Mouse (Mus musculus) spleen, adult 2 months (tissue): ENCODE results near the gene Abcf2. TPM values are rescaled to one million over a fixed set of nuclear protein-coding genes. Genes with fewer than 3 reads are reported as not detected.
A peak's percentile ranks its signal among the peaks of the same experiment; 100 is the strongest.

Experiments
- DNase-seq, 2 experiments: peaks; one replicate each; pipeline versions ENCODE4 v3.0.0 to v3.0.0-alpha.2; 2012 to 2021; ENCODE audit warnings: low spot score in 2 of 2, low read depth in 1 of 2
- H3K27ac ChIP-seq: fragments of 200-500 bp; 2 replicates; pipeline ENCODE4 v1.5.1; 2012; ENCODE audit warnings: low read length, inconsistent platforms; ENCODE audit not compliant: insufficient read depth
- H3K27me3 ChIP-seq: fragments of 200-500 bp; 2 replicates; pipeline ENCODE4 v1.6.1; 2012; ENCODE audit warnings: mild to moderate bottlenecking, moderate library complexity, low read length, inconsistent platforms; ENCODE audit not compliant: control insufficient read depth, insufficient read depth
- H3K36me3 ChIP-seq: fragments of 200-500 bp; 2 replicates; pipeline ENCODE4 v1.6.1; 2012; ENCODE audit warnings: mild to moderate bottlenecking, low read length, inconsistent platforms; ENCODE audit not compliant: control insufficient read depth, insufficient read depth
- H3K4me1 ChIP-seq: fragments of 200-500 bp; 2 replicates; pipeline ENCODE4 v1.6.1; 2011; ENCODE audit warnings: inconsistent platforms; ENCODE audit not compliant: control insufficient read depth, insufficient read depth, insufficient read length
- H3K4me3 ChIP-seq: fragments of 200-500 bp; 2 replicates; pipeline ENCODE4 v1.5.1; 2011; ENCODE audit warnings: mild to moderate bottlenecking, inconsistent platforms; ENCODE audit not compliant: insufficient read depth, insufficient read length; ENCODE audit errors: extremely low read depth
- CTCF ChIP-seq: fragments of 200-500 bp; IDR thresholded peaks from 2 replicates; pipeline ENCODE4 v1.5.1; 2011; ENCODE audit warnings: mild to moderate bottlenecking, inconsistent platforms; ENCODE audit not compliant: insufficient read depth, insufficient read length, insufficient replicate concordance; ENCODE audit errors: extremely low read depth
- POLR2A ChIP-seq: fragments of 200-500 bp; IDR thresholded peaks from 2 replicates; pipeline ENCODE4 v1.6.1; 2011; ENCODE audit warnings: low read depth, low read length, inconsistent platforms
- WGBS: fragments of 180-500 bp; shearing (Covaris S2); methylation state at CpG from one replicate; pipeline ENCODE4 v1.1.7; 2018; 5-methylcytosine and 5-hydroxymethylcytosine counted together
- polyA plus RNA-seq: library from polyadenylated mRNA; depleted of rRNA; stranded (reverse); fragments of >200 nt; gene quantifications from 2 replicates; pipeline ENCODE4 v1.2.3, GENCODE M21; 2012

The Abcf2 gene
- polyA plus RNA-seq, 1 experiment = 30.6 TPM

DNA sequence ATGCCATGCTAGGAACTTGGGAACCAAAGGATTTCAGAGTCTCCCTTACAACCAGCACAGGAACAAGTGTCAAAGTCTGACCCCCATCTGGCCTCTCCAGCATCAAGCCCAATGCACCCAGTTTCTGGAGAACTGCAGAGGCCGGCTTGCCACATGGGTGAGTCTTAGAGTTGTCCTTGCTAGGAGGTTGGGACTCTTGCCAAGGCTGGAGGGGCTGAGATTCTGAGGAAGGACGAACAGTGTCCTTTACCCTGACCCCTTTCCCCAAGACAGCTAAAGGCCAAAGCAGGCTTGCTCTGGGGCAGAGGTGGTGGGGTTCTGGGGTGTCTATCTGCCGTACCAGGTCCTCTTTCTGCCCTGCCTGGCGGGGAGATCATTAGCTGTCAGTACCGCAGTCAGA is 40.8 kb downstream of the Abcf2 start:
- no peak overlapping the region for H3K4me3 ChIP-seq
- 84% methylated on average over 5 of the region's 5 CpGs for WGBS
- no peaks in the 10 kb centered on the region for H3K36me3 ChIP-seq
- no peak for DNase-seq
- no peaks in the 10 kb centered on the region for H3K27me3 ChIP-seq
- TF ChIP-seq CTCF = no peak
- TF ChIP-seq POLR2A = no peak
- no peak overlapping the region for H3K27ac ChIP-seq
- H3K4me1 ChIP-seq = no peaks in the 10 kb centered on the region

DNA sequence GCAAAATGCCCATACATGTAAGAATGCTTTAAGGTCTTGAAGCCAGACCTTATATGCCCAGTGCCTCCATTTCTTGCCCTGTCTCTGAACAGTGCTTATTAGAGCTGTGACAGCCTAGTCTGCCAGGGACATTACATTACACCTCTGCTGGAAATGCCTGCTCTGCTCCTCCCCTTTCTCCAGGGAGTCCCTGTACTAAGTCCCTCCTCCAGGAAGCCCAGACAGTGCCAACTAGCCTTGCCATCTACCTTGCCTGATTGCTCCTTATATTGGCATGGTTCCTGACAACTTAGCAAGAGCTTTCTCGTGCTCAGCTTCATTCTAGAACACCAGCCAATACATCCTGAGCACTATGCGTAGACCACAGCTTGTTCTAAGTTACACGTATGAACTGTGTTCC is 41.5 kb downstream of the Abcf2 start:
- TF ChIP-seq POLR2A = no peak
- TF ChIP-seq CTCF = no peak
- Histone ChIP-seq H3K27me3 (no peaks in the 10 kb centered on the region), H3K4me1 (no peaks in the 10 kb centered on the region), H3K27ac (no peak overlapping the region), H3K4me3 (no peak overlapping the region), H3K36me3 (no peaks in the 10 kb centered on the region)
- 78% methylated on average over 3 of the region's 3 CpGs for WGBS
- DNase-seq = no peak

DNA sequence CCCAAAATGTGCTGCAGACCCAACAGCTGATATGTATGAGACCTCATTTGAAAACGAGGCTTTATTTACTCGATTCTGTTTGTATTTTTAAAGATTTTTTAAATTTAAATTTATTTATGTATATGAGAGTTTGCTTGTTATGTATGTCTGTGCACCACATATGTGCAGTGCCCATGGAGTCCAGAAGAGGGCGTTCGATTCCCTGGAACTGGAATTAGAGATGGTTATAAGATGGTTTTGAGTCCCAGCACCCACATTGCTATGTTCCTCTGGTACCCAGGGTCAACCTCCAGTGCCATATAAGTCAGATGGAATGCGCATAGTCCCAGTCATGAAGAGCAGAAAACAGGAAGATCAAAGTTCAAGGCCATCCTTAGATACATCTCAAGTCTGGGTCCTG is 43.0 kb downstream of the Abcf2 start:
- TF ChIP-seq CTCF (no peak), POLR2A (no peak)
- no peak for DNase-seq
- H3K27me3 ChIP-seq = no peaks in the 10 kb centered on the region
- H3K27ac ChIP-seq = no peak overlapping the region
- H3K36me3 ChIP-seq = no peaks in the 10 kb centered on the region
- WGBS = 54% methylated on average over 5 of the region's 5 CpGs
- H3K4me3 ChIP-seq = no peak overlapping the region
- H3K4me1 ChIP-seq = no peaks in the 10 kb centered on the region

GRCm38 (mm10) chr5:24533391-24533790 is 43.9 kb downstream of the Abcf2 start:
- no peaks in the 10 kb centered on the region for H3K4me1 ChIP-seq
- no peak overlapping the region for H3K27ac ChIP-seq
- DNase-seq = no peak
- H3K27me3 ChIP-seq = no peaks in the 10 kb centered on the region; the same call in 1 of the 2 replicates
- WGBS = 78% methylated on average over 11 of the region's 11 CpGs
- TF ChIP-seq POLR2A (no peak), CTCF (no peak)
- H3K4me3 ChIP-seq = no peak overlapping the region
- H3K36me3 ChIP-seq = no peaks in the 10 kb centered on the region

DNA sequence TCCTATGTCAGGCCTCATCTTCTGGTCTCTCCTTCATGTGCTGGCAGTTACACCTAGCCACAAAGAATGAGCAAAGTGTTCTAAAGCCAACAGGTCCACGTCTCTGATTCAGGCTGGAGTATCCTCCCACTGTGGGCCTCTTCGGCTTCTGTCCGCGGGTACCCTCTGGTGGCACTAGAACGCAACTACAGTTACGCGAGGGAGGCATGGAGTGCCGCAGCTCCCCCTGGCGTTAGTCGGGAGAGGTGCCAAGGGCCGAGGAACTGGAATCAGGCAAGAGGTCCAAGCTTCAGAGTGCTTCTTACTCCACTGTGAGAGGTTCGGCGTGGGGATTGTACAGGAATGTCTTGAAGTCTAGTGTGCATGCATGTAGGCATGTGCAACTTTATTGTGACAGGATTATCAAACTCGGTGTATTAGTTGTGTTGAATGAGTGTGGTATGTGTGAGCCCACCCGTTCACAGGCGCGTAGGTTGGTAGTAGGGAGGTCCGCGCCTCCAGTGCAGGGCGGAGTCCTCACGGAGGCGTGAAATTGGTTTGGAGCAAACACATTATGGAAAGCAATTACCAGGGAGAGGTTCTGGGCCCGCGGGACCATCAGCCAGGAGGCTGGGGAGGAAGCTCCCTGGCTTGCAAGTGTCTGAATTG is 47.1 kb downstream of the Abcf2 start:
- peaks cover 19% of the 10 kb centered on the region for H3K27me3 ChIP-seq

DNA sequence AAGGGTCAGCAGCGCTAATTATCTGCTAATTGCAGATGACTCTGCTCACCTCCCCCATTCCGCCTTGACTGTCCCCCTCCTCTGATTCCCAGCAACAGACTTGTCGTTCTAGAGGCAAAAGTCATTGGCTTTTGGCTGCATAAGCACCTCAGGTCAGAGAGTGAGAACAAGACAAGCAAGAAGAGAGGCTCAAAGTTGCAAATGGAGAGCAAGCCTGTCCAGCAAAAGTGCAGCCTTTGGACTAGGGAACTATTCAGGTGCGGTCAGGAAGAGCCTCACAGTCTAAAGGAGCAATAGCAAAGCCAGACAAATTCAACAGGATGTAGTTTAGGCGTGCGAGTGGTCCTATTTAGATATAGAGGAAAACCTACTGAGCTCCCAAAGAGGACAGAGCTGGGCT is 49.5 kb downstream of the Abcf2 start:
- H3K4me1 ChIP-seq = no peaks in the 10 kb centered on the region; the same call in 1 of the 2 replicates
- no peak for DNase-seq
- H3K4me3 ChIP-seq = no peak overlapping the region
- 24% methylated on average over 6 of the region's 6 CpGs for WGBS
- no peak overlapping the region for H3K27ac ChIP-seq
- TF ChIP-seq CTCF = no peak
- TF ChIP-seq POLR2A = no peak
- peaks cover 28% of the 10 kb centered on the region for H3K27me3 ChIP-seq
- H3K36me3 ChIP-seq = no peaks in the 10 kb centered on the region

More for the DNA sequence above, 47.1 kb downstream of the Abcf2 start:
- no peak overlapping the region for H3K27ac ChIP-seq
- WGBS = 21% methylated on average over 24 of the region's 24 CpGs
- peak; percentile 55 to 83 for DNase-seq
- no peak overlapping the region for H3K4me3 ChIP-seq
- no peaks in the 10 kb centered on the region for H3K36me3 ChIP-seq
- TF ChIP-seq CTCF = peak; percentile 100
- TF ChIP-seq POLR2A = no peak
- no peaks in the 10 kb centered on the region; the same call in 1 of the 2 replicates for H3K4me1 ChIP-seq

GRCm38 (mm10) chr5:24526889-24527230 is 50.4 kb downstream of the Abcf2 start, which contains the start of gene Gbx1:
Gbx1 (minus strand) TSS chr5:24527202.
- Histone ChIP-seq H3K27me3 (peaks cover 28% of the 10 kb centered on the region), H3K4me3 (peak within 1 kb of the TSS; percentile 3; the same call in 1 of the 2 replicates), H3K4me1 (no peaks in the 10 kb centered on the region; the same call in 1 of the 2 replicates), H3K27ac (no peak within 1 kb of the TSS), H3K36me3 (no peaks in the 10 kb centered on the region)
- no peak for DNase-seq
- WGBS = 2% methylated on average over 49 of the region's 49 CpGs
- TF ChIP-seq POLR2A = no peak
- no peak for TF ChIP-seq CTCF
